Mouse (Mus musculus) lung, postnatal 0 days (tissue): Measurements from ENCODE around the gene Spata16. TPM values are rescaled to one million over a fixed set of nuclear protein-coding genes. Genes with fewer than 3 reads are reported as not detected.

Experiments used
- ATAC-seq: fragments of 200-750 bp; cut with Nextera tagmentation; 2 replicates; pipeline ENCODE4 v1.8.0; 2017; ENCODE audit warnings: moderate library complexity
- DNase-seq: peaks from one replicate; pipeline ENCODE4 v3.0.0-alpha.2; 2016; ENCODE audit warnings: low spot score
- H3K27ac ChIP-seq: fragments of 300-500 bp; sonication (generic); 2 replicates; pipeline ENCODE4 v1.5.1; 2014; ENCODE audit warnings: antibody characterized with exemption, mild to moderate bottlenecking, low read length, mixed read lengths
- H3K27me3 ChIP-seq: fragments of 300-500 bp; sonication (generic); replicated peaks from 2 replicates; pipeline ENCODE4 v1.6.1; 2014; ENCODE audit warnings: low read length, mixed read lengths; ENCODE audit not compliant: insufficient read depth
- H3K36me3 ChIP-seq: fragments of 300-500 bp; sonication (generic); 2 replicates; pipeline ENCODE4 v1.6.1; 2014; ENCODE audit warnings: low read length, mixed read lengths; ENCODE audit not compliant: insufficient read depth
- H3K4me1 ChIP-seq: fragments of 300-500 bp; sonication (generic); 2 replicates; pipeline ENCODE4 v1.6.1; 2014; ENCODE audit warnings: antibody characterized with exemption, low read depth, low read length, mixed read lengths; ENCODE audit not compliant: insufficient read depth
- H3K4me2 ChIP-seq: fragments of 300-500 bp; sonication (generic); replicated peaks from 2 replicates; pipeline ENCODE4 v1.6.1; 2014; ENCODE audit warnings: low read depth, mild to moderate bottlenecking, low read length, moderate library complexity, mixed read lengths
- H3K4me3 ChIP-seq: fragments of 300-500 bp; sonication (generic); 2 replicates; pipeline ENCODE4 v1.5.1; 2014; ENCODE audit warnings: low read depth, low read length
- H3K9ac ChIP-seq: fragments of 300-500 bp; sonication (generic); replicated peaks from 2 replicates; pipeline ENCODE4 v1.6.1; 2014; ENCODE audit warnings: low read depth, mild to moderate bottlenecking
- H3K9me3 ChIP-seq: fragments of 300-500 bp; sonication (generic); 2 replicates; pipeline ENCODE4 v1.6.1; 2016; ENCODE audit warnings: low read length, mixed read lengths
- CTCF ChIP-seq: IDR thresholded peaks from 2 replicates; pipeline ENCODE4 v1.5.1; 2016; ENCODE audit warnings: antibody characterized with exemption, mild to moderate bottlenecking
- EP300 ChIP-seq: IDR thresholded peaks from 2 replicates; pipeline ENCODE4 v1.6.1; 2016; ENCODE audit warnings: antibody characterized with exemption, mild to moderate bottlenecking, control low read depth
- WGBS: fragments of 180-500 bp; shearing (Covaris S2); extraction: QIAGEN DNeasy Blood & Tissue Kit; methylation state at CpG from one replicate; pipeline ENCODE4 v1.1.7; 2014; 5-methylcytosine and 5-hydroxymethylcytosine counted together
- polyA plus RNA-seq: library from polyadenylated mRNA; unstranded; fragments of >200 nt; fragmentation: Nextera tagmentation; extraction: Ambion mirVana; gene quantifications from 2 replicates; pipeline ENCODE4 v1.2.1, GENCODE M21; 2015

The Spata16 gene
- polyA plus RNA-seq, result not detected in 2 replicates

GRCm38 (mm10) chr3:26637402-26637801, at the start of gene Spata16:
Gene Spata16 (plus strand): TSS chr3:26637620.
- no peak within 1 kb of the TSS for H3K9ac ChIP-seq
- WGBS, result 63% methylated on average over 11 of the region's 11 CpGs
- no peak within 1 kb of the TSS for H3K27ac ChIP-seq
- no peaks in the 10 kb centered on the region for H3K36me3 ChIP-seq
- no peak within 1 kb of the TSS for H3K4me2 ChIP-seq
- DNase-seq (no peak), ATAC-seq (no peak)
- no peak for TF ChIP-seq CTCF
- TF ChIP-seq EP300, result no peak
- H3K9me3 ChIP-seq, result no peaks in the 10 kb centered on the region
- no peak within 1 kb of the TSS for H3K4me3 ChIP-seq
- H3K27me3 ChIP-seq, result no peaks in the 10 kb centered on the region
- no peaks in the 10 kb centered on the region for H3K4me1 ChIP-seq

GRCm38 (mm10) chr3:26604861-26605260, 32.6 kb upstream of the Spata16 start:
- no peak overlapping the region for H3K9ac ChIP-seq
- no peaks in the 10 kb centered on the region for H3K4me1 ChIP-seq
- H3K4me3 ChIP-seq, result no peak overlapping the region
- no peak for DNase-seq
- WGBS, result 73% methylated on average over 1 of the region's 1 CpGs
- no peaks in the 10 kb centered on the region for H3K36me3 ChIP-seq
- no peaks in the 10 kb centered on the region for H3K27me3 ChIP-seq
- TF ChIP-seq EP300 (no peak), CTCF (no peak)
- H3K9me3 ChIP-seq, result no peaks in the 10 kb centered on the region
- H3K27ac ChIP-seq, result no peak overlapping the region
- no peak for ATAC-seq
- H3K4me2 ChIP-seq, result no peak overlapping the region

GRCm38 (mm10) chr3:26608531-26608930, 28.9 kb upstream of the Spata16 start:
- Histone ChIP-seq H3K36me3 (no peaks in the 10 kb centered on the region), H3K4me3 (no peak overlapping the region), H3K4me1 (no peaks in the 10 kb centered on the region), H3K9ac (no peak overlapping the region), H3K4me2 (no peak overlapping the region), H3K27me3 (no peaks in the 10 kb centered on the region), H3K27ac (no peak overlapping the region), H3K9me3 (no peaks in the 10 kb centered on the region)
- ATAC-seq (no peak), DNase-seq (no peak)
- 73% methylated on average over 5 of the region's 5 CpGs for WGBS
- TF ChIP-seq EP300 (no peak), CTCF (no peak)

DNA sequence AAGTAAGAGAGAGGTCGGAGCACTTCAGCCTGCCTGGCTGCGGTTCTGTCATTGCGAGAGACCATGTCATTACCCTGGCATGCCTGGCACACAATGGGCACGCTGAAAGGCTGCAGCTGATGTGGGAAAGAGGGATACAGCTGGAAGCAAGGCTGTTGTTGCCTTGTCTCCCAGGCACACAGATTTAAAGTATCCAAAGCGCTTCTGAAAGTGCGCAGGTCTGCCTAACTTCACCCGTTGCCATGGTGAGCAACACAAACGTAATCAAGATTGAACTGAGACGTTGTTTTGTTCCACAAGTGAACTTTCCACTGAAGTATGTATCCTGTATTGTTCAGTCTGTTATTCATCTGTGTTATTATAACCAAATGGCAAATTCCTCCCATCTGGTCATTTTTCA, 1.8 kb downstream of the Spata16 start:
- Histone ChIP-seq H3K4me1 (no peaks in the 10 kb centered on the region), H3K9me3 (no peaks in the 10 kb centered on the region), H3K4me2 (no peak overlapping the region), H3K9ac (no peak overlapping the region), H3K36me3 (no peaks in the 10 kb centered on the region), H3K4me3 (no peak overlapping the region), H3K27ac (no peak overlapping the region), H3K27me3 (no peaks in the 10 kb centered on the region)
- TF ChIP-seq EP300 (no peak), CTCF (no peak)
- WGBS, result 69% methylated on average over 9 of the region's 9 CpGs
- DNase-seq, result no peak
- no peak for ATAC-seq

DNA sequence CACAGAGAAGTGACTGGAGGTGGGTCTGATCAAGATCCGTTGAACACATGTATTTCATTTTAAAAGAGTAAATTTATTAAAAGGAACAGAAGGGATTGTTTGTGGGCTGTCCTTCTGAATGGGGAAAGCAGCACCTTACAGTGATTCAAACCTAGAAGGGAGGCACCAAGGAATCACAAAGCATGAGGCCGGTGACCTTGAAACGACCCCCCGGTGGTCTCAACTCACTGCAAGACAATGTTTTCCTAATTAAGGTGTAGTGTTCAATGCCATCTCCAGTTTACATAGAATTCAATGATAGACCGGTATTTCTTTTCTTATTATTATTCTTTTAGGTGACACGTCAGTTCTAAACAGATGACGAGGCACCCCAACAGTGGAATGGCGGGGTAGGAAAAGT, 2.4 kb downstream of the Spata16 start:
- WGBS, result 85% methylated on average over 8 of the region's 8 CpGs
- no peaks in the 10 kb centered on the region for H3K36me3 ChIP-seq
- H3K27me3 ChIP-seq, result no peaks in the 10 kb centered on the region
- no peak overlapping the region for H3K4me3 ChIP-seq
- no peaks in the 10 kb centered on the region for H3K9me3 ChIP-seq
- DNase-seq, result no peak
- ATAC-seq, result no peak
- no peak overlapping the region for H3K9ac ChIP-seq
- H3K4me2 ChIP-seq, result no peak overlapping the region
- TF ChIP-seq EP300, result no peak
- TF ChIP-seq CTCF, result no peak
- H3K27ac ChIP-seq, result no peak overlapping the region
- H3K4me1 ChIP-seq, result no peaks in the 10 kb centered on the region

DNA sequence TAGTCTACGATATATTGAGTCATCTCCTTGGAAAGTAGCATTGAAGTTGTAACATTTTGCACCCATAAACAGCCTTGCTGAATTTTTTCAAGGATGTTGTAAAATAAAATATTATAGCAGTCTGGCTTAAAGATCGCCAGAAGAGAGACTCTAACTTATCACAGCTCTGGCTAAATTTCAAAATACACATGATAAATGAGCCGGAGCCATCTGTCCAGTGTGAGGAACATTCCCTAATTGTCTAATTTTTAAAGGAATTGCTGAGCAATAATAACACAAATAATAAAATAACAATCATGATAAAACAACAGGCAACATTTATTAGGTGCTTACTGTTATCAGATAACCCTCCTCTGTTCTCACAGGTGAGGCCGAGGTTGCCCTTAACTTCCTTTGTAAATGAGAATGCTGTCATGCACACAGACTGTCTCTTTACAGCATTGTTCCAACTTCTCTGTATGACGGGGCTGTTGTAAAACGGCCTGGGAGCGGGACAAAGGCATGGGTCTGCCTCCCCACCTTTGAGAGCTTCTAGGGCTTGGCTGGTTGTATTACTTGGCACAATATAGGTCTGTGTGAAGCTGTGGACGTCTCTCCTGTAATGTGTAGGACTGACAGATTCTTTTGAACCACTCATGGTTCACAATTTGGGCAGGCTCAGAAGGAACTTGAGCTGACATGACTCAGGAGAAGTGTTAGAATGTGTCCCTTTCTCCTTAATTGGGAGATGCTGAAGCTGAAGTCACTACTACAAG, 3.1 kb downstream of the Spata16 start:
- no peaks in the 10 kb centered on the region for H3K27me3 ChIP-seq
- no peak overlapping the region for H3K9ac ChIP-seq
- no peaks in the 10 kb centered on the region for H3K9me3 ChIP-seq
- no peak for DNase-seq
- TF ChIP-seq EP300 (no peak), CTCF (no peak)
- ATAC-seq, result no peak
- H3K27ac ChIP-seq, result no peak overlapping the region
- WGBS, result 65% methylated on average over 8 of the region's 8 CpGs
- no peaks in the 10 kb centered on the region for H3K4me1 ChIP-seq
- H3K4me3 ChIP-seq, result no peak overlapping the region
- H3K36me3 ChIP-seq, result no peaks in the 10 kb centered on the region
- no peak overlapping the region for H3K4me2 ChIP-seq
